Mouse (Mus musculus): Measurements from ENCODE around the gene Kcnmb2.

The Kcnmb2 gene

DNA sequence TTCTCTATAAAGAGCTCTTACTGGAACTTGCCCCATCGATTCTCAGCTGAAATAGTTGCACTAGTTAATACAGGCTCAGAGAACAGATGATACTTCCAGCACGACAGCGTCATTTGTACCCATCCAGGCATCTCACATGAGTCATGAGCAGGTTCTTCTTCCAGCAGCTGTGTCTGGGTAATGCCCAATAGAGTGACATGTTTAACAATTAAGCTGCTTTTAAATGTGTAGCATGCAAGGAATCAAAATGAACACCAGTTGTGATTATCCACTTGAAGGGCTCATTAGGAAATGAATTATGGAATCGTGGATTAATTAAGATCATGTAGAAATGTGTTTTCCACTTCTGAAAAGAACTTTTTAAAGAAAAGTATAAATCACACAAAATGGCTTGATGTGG, 245.4 kb downstream of the Kcnmb2 start:
- no peak for DNase-seq

DNA sequence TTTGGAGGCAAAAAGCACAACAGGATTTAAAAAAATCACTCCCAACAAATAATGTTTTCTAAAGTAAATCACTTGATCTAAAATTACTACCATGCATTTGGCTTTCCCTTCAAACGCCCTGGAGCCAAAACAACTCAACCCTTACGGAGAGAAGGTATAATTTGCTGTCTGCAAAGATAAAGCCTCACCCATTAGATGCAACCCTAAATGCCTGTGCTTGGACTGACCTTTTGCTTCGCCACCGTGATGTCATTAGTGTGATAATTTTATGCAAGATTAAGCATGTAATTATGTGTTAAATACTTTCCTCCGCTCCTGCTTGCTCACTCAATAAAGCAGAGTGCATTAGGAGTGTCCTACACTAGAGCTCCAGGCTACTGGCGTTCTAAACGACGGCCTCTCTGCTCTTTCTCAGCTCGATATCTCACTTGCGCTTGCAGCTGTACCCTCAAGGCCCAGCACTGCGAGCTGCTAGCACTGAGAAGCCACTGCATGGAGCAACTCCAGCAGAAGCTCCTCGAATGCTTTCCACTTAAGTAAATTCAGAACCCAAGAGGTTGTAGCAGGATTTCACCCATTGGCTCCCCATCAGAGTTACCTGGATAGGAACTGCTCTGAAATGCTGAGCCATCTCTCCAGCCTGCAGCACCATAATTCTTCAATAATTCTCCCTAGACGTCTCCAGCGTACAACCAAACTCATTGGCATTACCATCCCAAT, 247.7 kb downstream of the Kcnmb2 start:
- no peak for DNase-seq

DNA sequence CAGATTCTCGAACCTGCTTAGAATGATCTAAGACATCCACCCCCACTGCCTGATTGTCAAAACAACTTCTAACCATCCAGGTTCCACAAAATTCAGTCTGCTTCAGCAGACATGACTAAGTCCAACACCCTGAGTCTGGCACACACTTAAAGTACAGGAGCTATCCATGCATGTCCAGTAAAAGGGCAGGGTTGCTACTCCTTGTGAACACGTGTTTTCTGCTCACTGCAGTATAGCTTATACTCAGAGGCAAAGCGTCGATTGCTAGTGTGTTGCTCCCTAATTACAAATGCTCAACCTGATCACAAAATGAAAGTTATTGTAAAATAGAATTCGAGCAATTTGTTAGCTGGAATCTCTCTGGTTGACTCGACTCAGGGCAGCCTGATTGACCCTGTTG, 278.2 kb downstream of the Kcnmb2 start:
- no peak for DNase-seq

DNA sequence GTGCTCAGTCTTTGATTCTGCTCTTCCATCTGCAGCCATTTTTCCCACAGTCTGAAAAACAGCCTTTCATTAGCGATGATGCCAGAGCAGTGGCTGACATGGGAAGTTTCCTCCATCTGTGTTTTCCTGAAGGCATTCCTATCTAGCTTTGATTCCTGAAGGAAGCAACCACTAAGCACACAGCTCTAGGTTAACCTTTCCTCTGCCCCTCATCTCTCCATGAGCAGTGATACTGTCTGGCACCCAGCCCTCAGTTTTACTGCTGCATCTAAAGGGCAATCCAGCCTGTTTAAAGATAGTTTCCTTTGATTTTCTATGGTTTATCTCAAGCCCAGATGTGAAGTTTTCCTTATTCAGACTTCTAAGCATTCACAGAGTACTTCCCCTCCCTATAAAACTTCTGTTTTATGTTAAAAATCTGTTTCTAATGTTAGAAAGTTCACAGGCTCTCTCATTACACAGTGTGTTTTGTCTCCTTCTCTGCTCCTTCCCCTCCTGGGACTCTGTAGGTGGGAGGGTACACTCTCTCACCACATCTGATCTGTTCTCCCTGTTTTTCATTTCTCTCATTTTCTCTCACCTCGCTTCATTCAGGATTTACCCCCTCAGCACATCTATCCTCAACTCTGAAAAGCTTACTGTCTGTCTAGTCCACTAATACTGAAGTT, 283.7 kb downstream of the Kcnmb2 start:
- no peak for DNase-seq

DNA sequence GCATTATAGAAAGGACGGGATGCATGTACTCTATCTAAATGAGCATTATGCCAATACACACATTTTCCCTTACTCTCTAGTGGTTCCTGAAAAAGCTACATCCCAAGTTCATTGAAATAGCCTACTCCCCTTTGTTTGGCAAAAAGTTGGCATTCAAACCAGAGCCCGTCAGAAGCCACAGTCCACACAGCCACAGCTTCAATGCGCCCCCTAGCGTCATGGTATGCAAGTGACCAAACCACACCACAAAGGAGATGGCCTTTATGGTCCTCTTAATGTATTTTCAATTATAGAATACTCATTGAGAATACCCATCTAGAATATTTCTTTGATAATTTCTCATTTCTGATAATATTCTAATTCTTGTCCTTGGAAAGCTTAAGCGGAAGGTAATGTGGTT, 286.2 kb downstream of the Kcnmb2 start:
- peak; percentile 55 for DNase-seq

DNA sequence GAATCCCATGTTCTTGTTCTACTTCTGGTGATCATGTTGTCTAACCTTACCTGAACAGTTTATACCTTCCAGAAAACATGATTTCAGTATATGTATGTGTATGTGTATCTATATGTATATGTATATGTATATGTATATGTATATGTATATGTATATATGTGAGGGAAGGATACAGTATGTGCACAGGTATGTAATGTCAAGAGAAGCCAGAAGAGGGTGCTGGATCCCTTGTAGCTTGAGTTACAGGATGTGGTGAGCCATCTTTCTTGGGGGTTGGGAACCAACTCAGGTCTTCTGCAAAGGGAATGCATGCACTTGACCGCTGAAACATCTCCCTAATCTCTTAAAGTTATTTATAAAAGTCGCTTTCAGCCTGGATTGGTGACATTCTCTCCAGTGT, 286.6 kb downstream of the Kcnmb2 start:
- no peak for DNase-seq

DNA sequence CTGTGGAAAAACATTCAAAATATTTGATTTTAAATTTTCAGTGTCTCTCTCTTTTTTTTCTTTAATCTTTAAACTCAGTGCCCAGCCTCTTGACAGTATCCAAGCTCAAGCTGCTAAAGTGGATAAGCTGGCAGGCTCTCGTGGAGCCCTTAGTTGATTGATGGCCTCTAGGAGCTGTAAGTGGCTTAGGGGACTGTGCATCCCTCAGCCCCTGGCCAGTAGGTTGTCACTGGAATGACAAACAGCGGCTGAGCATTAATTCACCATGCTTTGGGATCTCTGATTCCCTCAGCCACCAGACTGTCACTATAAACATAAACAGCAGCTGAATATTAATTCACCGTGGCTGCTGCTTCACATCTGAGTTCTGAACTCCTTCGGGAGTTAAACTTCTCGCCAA, 287.6 kb downstream of the Kcnmb2 start:
- no peak for DNase-seq

DNA sequence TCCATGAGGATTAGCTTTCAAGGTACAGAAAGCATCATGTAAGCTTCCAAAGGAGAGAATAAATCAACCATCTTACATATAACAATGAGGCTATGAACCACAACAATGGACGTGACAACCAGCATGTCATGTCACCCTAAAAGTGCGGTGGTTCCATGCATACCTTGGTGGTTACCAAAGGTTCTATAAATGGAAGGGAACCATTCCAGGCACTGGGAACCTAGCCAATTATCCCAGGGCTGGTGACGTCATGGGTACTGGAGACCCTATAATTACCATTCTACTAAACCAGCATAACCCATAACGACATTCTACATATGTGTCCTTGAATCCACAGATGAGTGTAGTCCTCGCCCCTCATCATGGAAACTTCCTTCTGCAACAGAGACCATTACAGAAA, 291.7 kb downstream of the Kcnmb2 start:
- DNase-seq: no peak

DNA sequence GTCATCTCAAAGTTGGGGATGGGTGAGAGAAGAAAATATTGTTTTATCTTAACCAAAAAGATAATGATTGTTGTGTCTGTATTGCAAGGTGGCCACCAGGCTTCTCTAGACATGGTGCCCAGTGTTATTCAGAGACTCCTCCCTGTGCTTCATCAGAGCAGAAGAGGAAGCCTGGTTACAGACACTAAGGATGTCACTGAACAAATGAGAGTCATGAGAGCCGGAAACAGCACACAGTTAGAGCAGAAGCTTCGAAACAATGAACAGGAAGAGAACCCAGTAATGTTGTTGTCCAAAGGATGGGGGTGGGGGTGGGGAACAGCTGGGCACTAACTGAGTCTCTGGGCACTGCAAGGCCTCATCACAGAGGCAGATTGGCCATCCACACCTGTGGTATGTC, 324.4 kb downstream of the Kcnmb2 start:
- no peak for DNase-seq

DNA sequence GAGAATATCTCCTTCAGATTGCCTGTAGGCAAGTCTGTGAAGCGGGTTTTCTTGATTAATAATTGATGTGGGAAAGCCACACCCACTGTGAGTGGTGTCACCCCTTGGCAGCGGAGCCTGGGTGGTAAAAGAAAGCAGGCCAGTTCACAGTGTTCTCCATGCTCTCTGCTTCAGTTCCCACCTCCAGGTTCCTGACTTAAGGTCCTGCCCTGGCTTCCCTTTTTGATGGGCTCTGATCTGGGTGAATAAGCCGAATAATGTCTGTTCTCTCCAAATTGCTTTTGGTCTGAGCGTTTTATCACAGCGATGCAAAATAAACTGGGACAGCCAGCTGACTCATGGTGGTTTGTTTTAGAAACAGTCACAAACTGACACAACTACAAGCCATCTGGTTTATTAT, 334.5 kb downstream of the Kcnmb2 start:
- no peak for DNase-seq
